Mouse (Mus musculus) MEL (cell line): ENCODE results near the gene Adamtsl2. TPM values are rescaled to one million over a fixed set of nuclear protein-coding genes. Genes with fewer than 3 reads are reported as not detected.

Experiments used
- DNase-seq: peaks from one replicate; pipeline ENCODE4 v3.0.0; 2011; ENCODE audit warnings: low read depth, low spot score
- H3K27ac ChIP-seq: 2 replicates; pipeline ENCODE4 v1.5.1; 2012; ENCODE audit warnings: low read depth, mild to moderate bottlenecking, control low read depth, low read length, moderate library complexity; ENCODE audit not compliant: control insufficient read depth
- H3K27me3 ChIP-seq, 2 experiments: fragments of 150-350 bp in 1 of 2; sonication (generic) in 1 of 2; 2 replicates each; pipeline ENCODE4 v1.6.1; 2012; ENCODE audit warnings: low read length in 2 of 2, mild to moderate bottlenecking in 2 of 2, improper control_type of control experiment in 1 of 2, moderate library complexity in 1 of 2; ENCODE audit not compliant: insufficient read depth in 2 of 2, control insufficient read depth in 1 of 2
- H3K36me3 ChIP-seq, 2 experiments: 2 replicates each; pipeline ENCODE4 v1.6.1; 2012 to 2014; ENCODE audit warnings: low read length in 2 of 2, improper control_type of control experiment in 1 of 2, inconsistent platforms in 1 of 2, mild to moderate bottlenecking in 1 of 2; ENCODE audit not compliant: insufficient read depth in 2 of 2, control insufficient read depth in 1 of 2
- H3K4me1 ChIP-seq, 2 experiments: fragments of 150-350 bp in 1 of 2; sonication (generic) in 1 of 2; 2 replicates each; pipeline ENCODE4 v1.6.1; 2012; ENCODE audit warnings: low read length in 2 of 2, improper control_type of control experiment in 1 of 2, mild to moderate bottlenecking in 1 of 2; ENCODE audit not compliant: insufficient read depth in 2 of 2, control insufficient read depth in 1 of 2
- H3K4me3 ChIP-seq, 2 experiments: fragments of 150-350 bp in 1 of 2; sonication (generic) in 1 of 2; 2 replicates each; pipeline ENCODE4 v1.5.1; 2012; ENCODE audit warnings: low read depth in 2 of 2, low read length in 2 of 2, mild to moderate bottlenecking in 2 of 2, moderate library complexity in 2 of 2, control low read depth in 1 of 2, improper control_type of control experiment in 1 of 2; ENCODE audit not compliant: control insufficient read depth in 1 of 2, insufficient read depth in 1 of 2
- H3K79me2 ChIP-seq: 2 replicates; pipeline ENCODE4 v1.6.1; 2012; ENCODE audit warnings: mild to moderate bottlenecking, low read length, moderate library complexity; ENCODE audit not compliant: control insufficient read depth, poor library complexity, insufficient read depth
- H3K9ac ChIP-seq: 2 replicates; pipeline ENCODE4 v1.6.1; 2012; ENCODE audit warnings: low read depth, mild to moderate bottlenecking, control low read depth, low read length, moderate library complexity; ENCODE audit not compliant: control insufficient read depth, poor library complexity, severe bottlenecking
- H3K9me3 ChIP-seq: fragments of 150-350 bp; sonication (generic); replicated peaks from 2 replicates; pipeline ENCODE4 v1.6.1; 2012; ENCODE audit warnings: mild to moderate bottlenecking, low read length, improper control_type of control experiment, moderate library complexity; ENCODE audit not compliant: insufficient read depth
- BHLHE40 ChIP-seq: IDR thresholded peaks from 2 replicates; pipeline ENCODE4 v1.6.1; 2012; ENCODE audit warnings: low read depth, mild to moderate bottlenecking, inconsistent platforms, low read length, improper control_type of control experiment, borderline replicate concordance
- CHD2 ChIP-seq: IDR thresholded peaks from 2 replicates; pipeline ENCODE4 v1.6.1; 2011; ENCODE audit warnings: low read length, improper control_type of control experiment
- CTCF ChIP-seq, 3 experiments: IDR thresholded peaks in 2 of 3; conservative IDR thresholded peaks in 1 of 3; 2 replicates each; pipeline ENCODE4 v1.5.1; 2011 to 2012; ENCODE audit warnings: low read length in 3 of 3, low read depth in 2 of 3, mild to moderate bottlenecking in 2 of 3, improper control_type of control experiment in 1 of 3, inconsistent platforms in 1 of 3, mixed read lengths in 1 of 3, moderate library complexity in 1 of 3; ENCODE audit not compliant: control insufficient read depth in 1 of 3, insufficient read depth in 1 of 3, poor library complexity in 1 of 3, severe bottlenecking in 1 of 3
- E2F4 ChIP-seq: IDR thresholded peaks from 2 replicates; pipeline ENCODE4 v1.6.1; 2011; ENCODE audit warnings: low read depth, low read length, improper control_type of control experiment, borderline replicate concordance
- ELF1 ChIP-seq: IDR thresholded peaks from 2 replicates; pipeline ENCODE4 v1.6.1; 2014; ENCODE audit warnings: low read depth, mild to moderate bottlenecking, inconsistent platforms, low read length, improper control_type of control experiment, moderate library complexity
- EP300 ChIP-seq, 2 experiments: IDR thresholded peaks; 2 replicates each; pipeline ENCODE4 v1.6.1; 2011; ENCODE audit warnings: improper control_type of control experiment in 2 of 2, low read length in 2 of 2, low read depth in 1 of 2, mild to moderate bottlenecking in 1 of 2
- GABPA ChIP-seq: IDR thresholded peaks from 2 replicates; pipeline ENCODE4 v1.6.1; 2012; ENCODE audit warnings: low read depth, mild to moderate bottlenecking, inconsistent platforms, low read length, improper control_type of control experiment, moderate library complexity
- MAZ ChIP-seq: IDR thresholded peaks from 2 replicates; pipeline ENCODE4 v1.6.1; 2012; ENCODE audit warnings: low read depth, mild to moderate bottlenecking, inconsistent platforms, low read length, improper control_type of control experiment
- MYC ChIP-seq: IDR thresholded peaks from 2 replicates; pipeline ENCODE4 v1.6.1; 2011; ENCODE audit warnings: low read depth, mild to moderate bottlenecking, low read length, improper control_type of control experiment, moderate library complexity
- POLR2AphosphoS5 ChIP-seq: IDR thresholded peaks from 2 replicates; pipeline ENCODE4 v1.6.1; 2012; ENCODE audit warnings: low read depth, borderline replicate concordance, mild to moderate bottlenecking, inconsistent platforms, low read length, moderate library complexity, mixed read lengths
- RCOR1 ChIP-seq: IDR thresholded peaks from 2 replicates; pipeline ENCODE4 v1.6.1; 2012; ENCODE audit warnings: low read depth, mild to moderate bottlenecking, inconsistent platforms, low read length, improper control_type of control experiment
- SIN3A ChIP-seq: IDR thresholded peaks from 2 replicates; pipeline ENCODE4 v1.6.1; 2012; ENCODE audit warnings: low read length, improper control_type of control experiment, inconsistent platforms
- TAL1 ChIP-seq: IDR thresholded peaks from 2 replicates; pipeline ENCODE4 v1.6.1; 2012; ENCODE audit warnings: mild to moderate bottlenecking, inconsistent platforms, low read length, moderate library complexity, mixed read lengths
- TCF12 ChIP-seq: IDR thresholded peaks from 2 replicates; pipeline ENCODE4 v1.6.1; 2014; ENCODE audit warnings: low read depth, mild to moderate bottlenecking, inconsistent platforms, low read length, improper control_type of control experiment, moderate library complexity
- ZC3H11A ChIP-seq: IDR thresholded peaks from 2 replicates; pipeline ENCODE4 v1.6.1; 2012; ENCODE audit warnings: low read depth, mild to moderate bottlenecking, inconsistent platforms, low read length, improper control_type of control experiment
- ZKSCAN1 ChIP-seq: IDR thresholded peaks from 2 replicates; pipeline ENCODE4 v1.6.1; 2012; ENCODE audit warnings: low read depth, mild to moderate bottlenecking, inconsistent platforms, low read length, improper control_type of control experiment, moderate library complexity
- ZMIZ1 ChIP-seq: IDR thresholded peaks from 2 replicates; pipeline ENCODE4 v1.6.1; 2012; ENCODE audit warnings: low read depth, mild to moderate bottlenecking, inconsistent platforms, low read length, improper control_type of control experiment, moderate library complexity
- polyA plus RNA-seq, 2 experiments: library from polyadenylated mRNA; stranded (reverse) in 1 of 2; unstranded in 1 of 2; fragments of >175 nt in 1 of 2; fragments of >200 nt in 1 of 2; gene quantifications; 2 replicates each; pipeline versions ENCODE4 v1.2.1 to v1.2.4; 2012; ENCODE audit warnings: low replicate concordance in 2 of 2, low read depth in 1 of 2; ENCODE audit not compliant: insufficient read length in 2 of 2, insufficient read depth in 1 of 2, missing spikeins in 1 of 2
- total RNA-seq: library from RNA; depleted of rRNA; stranded (reverse); fragments of 300-350 nt; gene quantifications from 2 replicates; pipeline ENCODE4 v1.2.3, GENCODE M21; 2012

The Adamtsl2 gene
- total and polyA plus RNA-seq, 3 experiments = not detected

DNA sequence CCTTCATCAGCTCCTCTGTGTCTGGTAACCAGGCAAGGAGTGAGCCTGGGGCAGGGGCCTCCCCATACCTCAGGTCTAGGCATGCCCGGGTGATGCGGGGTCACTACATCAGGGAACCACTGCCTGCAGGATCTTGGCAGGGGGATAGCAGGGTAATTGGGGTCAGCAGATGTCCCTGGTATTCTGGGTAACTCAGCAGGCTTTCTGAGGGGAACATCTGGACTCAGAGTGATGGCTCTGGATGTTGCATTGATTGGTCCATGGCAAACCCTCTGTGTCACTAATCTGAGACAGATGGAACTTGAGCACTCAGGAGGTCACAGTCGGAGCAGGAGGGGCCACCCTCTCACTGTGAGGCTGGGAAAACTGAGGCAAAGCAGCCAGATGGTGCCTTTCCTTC is 27.6 kb downstream of the Adamtsl2 start:
- Histone ChIP-seq H3K4me3 (no peak overlapping the region), H3K9me3 (no peaks in the 10 kb centered on the region), H3K27me3 (peaks cover 0 to 1% of the 10 kb centered on the region in 2 experiments; a peak in 2 of 4 replicates), H3K36me3 (peaks cover 0 to 2% of the 10 kb centered on the region in 2 experiments; a peak in 1 of 4 replicates), H3K79me2 (no peaks in the 10 kb centered on the region), H3K9ac (no peak overlapping the region), H3K27ac (no peak overlapping the region), H3K4me1 (peaks cover 0 to 4% of the 10 kb centered on the region in 2 experiments; a peak in 1 of 4 replicates)
- no peak for DNase-seq
- no peak for TF ChIP-seq GABPA
- no peak for TF ChIP-seq EP300 (IDR thresholded peaks at IDR 0.05; ENCODE audit: low read depth in 1 of 2, low read length in 2 of 2)
- no peak for TF ChIP-seq TCF12
- TF ChIP-seq ZC3H11A = no peak
- TF ChIP-seq ZKSCAN1 = no peak
- TF ChIP-seq ZMIZ1 = no peak
- TF ChIP-seq TAL1 = no peak
- no peak for TF ChIP-seq RCOR1

DNA sequence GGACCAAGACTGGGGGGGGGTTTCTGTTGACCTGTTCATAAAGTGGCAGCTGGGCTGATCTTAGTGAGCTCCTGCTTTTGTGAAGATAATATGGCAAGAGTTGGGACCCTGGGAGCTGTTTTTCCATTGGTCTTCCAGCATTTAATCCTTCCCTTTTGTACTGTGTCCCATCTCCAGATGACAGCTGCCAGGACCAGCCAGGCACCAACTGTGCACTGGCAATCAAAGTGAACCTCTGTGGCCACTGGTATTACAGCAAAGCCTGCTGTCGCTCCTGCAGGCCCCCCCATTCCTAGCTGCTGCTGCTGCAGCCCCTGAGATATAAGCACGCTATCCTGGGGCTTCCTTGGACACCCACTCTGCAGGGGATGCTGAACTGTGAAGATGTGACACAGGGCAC is 29.0 kb downstream of the Adamtsl2 start:
- H3K27me3 ChIP-seq = peaks cover 0 to 3% of the 10 kb centered on the region in 2 experiments; a peak in 2 of 4 replicates
- H3K4me3 ChIP-seq = no peak overlapping the region
- H3K9me3 ChIP-seq = no peaks in the 10 kb centered on the region
- H3K36me3 ChIP-seq = peaks cover 0 to 2% of the 10 kb centered on the region in 2 experiments; a peak in 1 of 4 replicates
- peaks cover 0 to 4% of the 10 kb centered on the region in 2 experiments; a peak in 1 of 4 replicates for H3K4me1 ChIP-seq
- H3K79me2 ChIP-seq = no peaks in the 10 kb centered on the region
- no peak overlapping the region for H3K9ac ChIP-seq
- H3K27ac ChIP-seq = no peak overlapping the region
- TF ChIP-seq E2F4 (no peak), SIN3A (no peak), POLR2AphosphoS5 (no peak), BHLHE40 (no peak), CHD2 (no peak), CTCF (IDR thresholded peaks at IDR 0.05 in 2 of 3, conservative IDR thresholded peaks at IDR 0.05 in 1 of 3; ENCODE audit: control insufficient read depth in 1 of 3, insufficient read depth in 1 of 3, low read depth in 2 of 3, low read length in 3 of 3, poor library complexity in 1 of 3, severe bottlenecking in 1 of 3) (no peak), MAZ (no peak), MYC (no peak), ELF1 (no peak)
- DNase-seq = no peak
